Mouse (Mus musculus): ENCODE measurements around the gene Casp8. TPM values are rescaled to one million over a fixed set of nuclear protein-coding genes. Genes with fewer than 3 reads are reported as not detected.

The Casp8 gene
- polyA plus RNA-seq, 1 experiment from 2014 or later, result 13.1 TPM

- Histone ChIP-seq H3K4me1 (ENCODE audit: control insufficient read depth, insufficient read depth, low read length) (no peaks in the 10 kb centered on the region), H3K9me3 (ENCODE audit: control insufficient read depth, low read length) (no peaks in the 10 kb centered on the region), H3K9ac (ENCODE audit: low read length) (no peak overlapping the region), H3K27me3 (ENCODE audit: control insufficient read depth, insufficient read depth, low read length) (no peaks in the 10 kb centered on the region), H3K4me2 (ENCODE audit: low read depth) (no peak overlapping the region), H3K36me3 (ENCODE audit: control insufficient read depth, insufficient read depth, low read length) (no peaks in the 10 kb centered on the region), H3K27ac (ENCODE audit: low read depth, low read length) (no peak overlapping the region), H3K4me3 (ENCODE audit: low read depth, low read length) (no peak overlapping the region)
- no peak for ATAC-seq (ENCODE audit: insufficient read depth, low FRiP score, low TSS enrichment)
- DNase-seq (ENCODE audit: low spot score), result no peak
- 60% methylated on average over 9 of the region's 9 CpGs for WGBS
Observed at GRCm38 (mm10) chr1:58769701-58770100, 25.5 kb upstream of the Casp8 start.

- DNase-seq (ENCODE audit: low spot score), result peak; percentile 49
Observed at GRCm38 (mm10) chr1:58770111-58770720, 25.0 kb upstream of the Casp8 start.

GRCm38 (mm10) chr1:58772084-58772483 lies 23.1 kb upstream of the Casp8 start:
- H3K36me3 ChIP-seq (ENCODE audit: control insufficient read depth, insufficient read depth, low read length), result no peaks in the 10 kb centered on the region
- 78% methylated on average over 3 of the region's 3 CpGs for WGBS
- DNase-seq (ENCODE audit: low spot score) (no peak), ATAC-seq (ENCODE audit: insufficient read depth, low FRiP score, low TSS enrichment) (no peak)
- H3K27me3 ChIP-seq (ENCODE audit: control insufficient read depth, insufficient read depth, low read length), result no peaks in the 10 kb centered on the region
- H3K4me2 ChIP-seq (ENCODE audit: low read depth), result no peak overlapping the region
- no peak overlapping the region for H3K27ac ChIP-seq (ENCODE audit: low read depth, low read length)
- no peaks in the 10 kb centered on the region for H3K9me3 ChIP-seq (ENCODE audit: control insufficient read depth, low read length)
- H3K4me1 ChIP-seq (ENCODE audit: control insufficient read depth, insufficient read depth, low read length), result no peaks in the 10 kb centered on the region
- no peak overlapping the region for H3K4me3 ChIP-seq (ENCODE audit: low read depth, low read length)
- H3K9ac ChIP-seq (ENCODE audit: low read length), result no peak overlapping the region

More at GRCm38 (mm10) chr1:58770111-58770720, 25.0 kb upstream of the Casp8 start:
- H3K27ac ChIP-seq (ENCODE audit: low read depth, low read length), result no peak overlapping the region
- H3K4me3 ChIP-seq (ENCODE audit: low read depth, low read length), result no peak overlapping the region
- H3K36me3 ChIP-seq (ENCODE audit: control insufficient read depth, insufficient read depth, low read length), result no peaks in the 10 kb centered on the region
- no peak overlapping the region for H3K9ac ChIP-seq (ENCODE audit: low read length)
- H3K4me1 ChIP-seq (ENCODE audit: control insufficient read depth, insufficient read depth, low read length), result no peaks in the 10 kb centered on the region
- WGBS, result 28% methylated on average over 7 of the region's 7 CpGs
- no peaks in the 10 kb centered on the region for H3K27me3 ChIP-seq (ENCODE audit: control insufficient read depth, insufficient read depth, low read length)
- ATAC-seq (ENCODE audit: insufficient read depth, low FRiP score, low TSS enrichment), result no peak
- H3K4me2 ChIP-seq (ENCODE audit: low read depth), result no peak overlapping the region
- no peaks in the 10 kb centered on the region for H3K9me3 ChIP-seq (ENCODE audit: control insufficient read depth, low read length)

GRCm38 (mm10) chr1:58773280-58773679 lies 21.9 kb upstream of the Casp8 start:
- no peaks in the 10 kb centered on the region for H3K4me1 ChIP-seq (ENCODE audit: control insufficient read depth, insufficient read depth, low read length)
- no peak overlapping the region for H3K4me2 ChIP-seq (ENCODE audit: low read depth)
- H3K27me3 ChIP-seq (ENCODE audit: control insufficient read depth, insufficient read depth, low read length), result no peaks in the 10 kb centered on the region
- H3K4me3 ChIP-seq (ENCODE audit: low read depth, low read length), result no peak overlapping the region
- H3K9ac ChIP-seq (ENCODE audit: low read length), result no peak overlapping the region
- H3K27ac ChIP-seq (ENCODE audit: low read depth, low read length), result no peak overlapping the region
- H3K9me3 ChIP-seq (ENCODE audit: control insufficient read depth, low read length), result no peaks in the 10 kb centered on the region
- no peaks in the 10 kb centered on the region for H3K36me3 ChIP-seq (ENCODE audit: control insufficient read depth, insufficient read depth, low read length)
- ATAC-seq (ENCODE audit: insufficient read depth, low FRiP score, low TSS enrichment) (no peak), DNase-seq (ENCODE audit: low spot score) (no peak)

- H3K27me3 ChIP-seq (ENCODE audit: control insufficient read depth, insufficient read depth, low read length), result no peaks in the 10 kb centered on the region
- no peaks in the 10 kb centered on the region for H3K36me3 ChIP-seq (ENCODE audit: control insufficient read depth, insufficient read depth, low read length)
- H3K4me1 ChIP-seq (ENCODE audit: control insufficient read depth, insufficient read depth, low read length), result no peaks in the 10 kb centered on the region
- no peak overlapping the region for H3K9ac ChIP-seq (ENCODE audit: low read length)
- H3K27ac ChIP-seq (ENCODE audit: low read depth, low read length), result no peak overlapping the region
- no peaks in the 10 kb centered on the region for H3K9me3 ChIP-seq (ENCODE audit: control insufficient read depth, low read length)
- 79% methylated on average over 2 of the region's 2 CpGs for WGBS
- H3K4me2 ChIP-seq (ENCODE audit: low read depth), result no peak overlapping the region
- no peak for ATAC-seq (ENCODE audit: insufficient read depth, low FRiP score, low TSS enrichment)
- DNase-seq (ENCODE audit: low spot score), result no peak
- H3K4me3 ChIP-seq (ENCODE audit: low read depth, low read length), result no peak overlapping the region
Observed at GRCm38 (mm10) chr1:58773905-58774304, 21.3 kb upstream of the Casp8 start.

- 97% methylated on average over 5 of the region's 5 CpGs for WGBS
- H3K4me2 ChIP-seq (ENCODE audit: low read depth), result no peak overlapping the region
- no peaks in the 10 kb centered on the region for H3K9me3 ChIP-seq (ENCODE audit: control insufficient read depth, low read length)
- ATAC-seq (ENCODE audit: insufficient read depth, low FRiP score, low TSS enrichment) (no peak), DNase-seq (ENCODE audit: low spot score) (no peak)
- no peak overlapping the region for H3K4me3 ChIP-seq (ENCODE audit: low read depth, low read length)
- no peaks in the 10 kb centered on the region for H3K36me3 ChIP-seq (ENCODE audit: control insufficient read depth, insufficient read depth, low read length)
- no peak overlapping the region for H3K27ac ChIP-seq (ENCODE audit: low read depth, low read length)
- H3K9ac ChIP-seq (ENCODE audit: low read length), result no peak overlapping the region
- H3K4me1 ChIP-seq (ENCODE audit: control insufficient read depth, insufficient read depth, low read length), result no peaks in the 10 kb centered on the region
- H3K27me3 ChIP-seq (ENCODE audit: control insufficient read depth, insufficient read depth, low read length), result no peaks in the 10 kb centered on the region
Observed at GRCm38 (mm10) chr1:58775361-58775760, 19.8 kb upstream of the Casp8 start.

- ATAC-seq (ENCODE audit: insufficient read depth, low FRiP score, low TSS enrichment), result no peak
- H3K9ac ChIP-seq (ENCODE audit: low read length), result no peak overlapping the region
- H3K4me1 ChIP-seq (ENCODE audit: control insufficient read depth, insufficient read depth, low read length), result no peaks in the 10 kb centered on the region
Observed at GRCm38 (mm10) chr1:58777583-58777982, 17.6 kb upstream of the Casp8 start.

GRCm38 (mm10) chr1:58778226-58778625 lies 16.9 kb upstream of the Casp8 start:
- H3K27ac ChIP-seq (ENCODE audit: low read depth, low read length), result no peak overlapping the region
- no peaks in the 10 kb centered on the region for H3K27me3 ChIP-seq (ENCODE audit: control insufficient read depth, insufficient read depth, low read length)
- 21% methylated on average over 1 of the region's 1 CpGs for WGBS
- no peak overlapping the region for H3K4me2 ChIP-seq (ENCODE audit: low read depth)
- ATAC-seq (ENCODE audit: insufficient read depth, low FRiP score, low TSS enrichment), result no peak
- H3K4me1 ChIP-seq (ENCODE audit: control insufficient read depth, insufficient read depth, low read length), result no peaks in the 10 kb centered on the region
- no peak overlapping the region for H3K9ac ChIP-seq (ENCODE audit: low read length)
- H3K9me3 ChIP-seq (ENCODE audit: control insufficient read depth, low read length), result no peaks in the 10 kb centered on the region
- H3K4me3 ChIP-seq (ENCODE audit: low read depth, low read length), result no peak overlapping the region
- DNase-seq (ENCODE audit: low spot score), result no peak
- no peaks in the 10 kb centered on the region for H3K36me3 ChIP-seq (ENCODE audit: control insufficient read depth, insufficient read depth, low read length)

More at GRCm38 (mm10) chr1:58777583-58777982, 17.6 kb upstream of the Casp8 start:
- no peak for DNase-seq (ENCODE audit: low spot score)
- Histone ChIP-seq H3K27ac (ENCODE audit: low read depth, low read length) (no peak overlapping the region), H3K4me2 (ENCODE audit: low read depth) (no peak overlapping the region), H3K9me3 (ENCODE audit: control insufficient read depth, low read length) (no peaks in the 10 kb centered on the region), H3K36me3 (ENCODE audit: control insufficient read depth, insufficient read depth, low read length) (no peaks in the 10 kb centered on the region), H3K27me3 (ENCODE audit: control insufficient read depth, insufficient read depth, low read length) (no peaks in the 10 kb centered on the region), H3K4me3 (ENCODE audit: low read depth, low read length) (no peak overlapping the region)
- 88% methylated on average over 1 of the region's 1 CpGs for WGBS

GRCm38 (mm10) chr1:58786276-58786675 lies 8.9 kb upstream of the Casp8 start:
- ATAC-seq (ENCODE audit: insufficient read depth, low FRiP score, low TSS enrichment) (no peak), DNase-seq (ENCODE audit: low spot score) (no peak)
- H3K27ac ChIP-seq (ENCODE audit: low read depth, low read length), result no peak overlapping the region
- H3K4me3 ChIP-seq (ENCODE audit: low read depth, low read length), result no peak overlapping the region
- H3K9me3 ChIP-seq (ENCODE audit: control insufficient read depth, low read length), result no peaks in the 10 kb centered on the region
- WGBS, result 92% methylated on average over 2 of the region's 2 CpGs
- no peak overlapping the region for H3K9ac ChIP-seq (ENCODE audit: low read length)
- H3K4me1 ChIP-seq (ENCODE audit: control insufficient read depth, insufficient read depth, low read length), result no peaks in the 10 kb centered on the region
- H3K36me3 ChIP-seq (ENCODE audit: control insufficient read depth, insufficient read depth, low read length), result no peaks in the 10 kb centered on the region
- no peaks in the 10 kb centered on the region for H3K27me3 ChIP-seq (ENCODE audit: control insufficient read depth, insufficient read depth, low read length)
- H3K4me2 ChIP-seq (ENCODE audit: low read depth), result no peak overlapping the region
